Mouse (Mus musculus): Measurements from ENCODE around the gene Atp6v1e2.

Atp6v1e2 gene

GRCm38 (mm10) chr17:86964502-86964901, 16.8 kb upstream of the Atp6v1e2 start:
- DNase-seq (ENCODE audit: low spot score), result peak; percentile 54

GRCm38 (mm10) chr17:86964041-86964440, 16.3 kb upstream of the Atp6v1e2 start:
- no peak for DNase-seq (ENCODE audit: low spot score)

- no peak for DNase-seq (ENCODE audit: low spot score)
These were observed 15.8 kb upstream of the Atp6v1e2 start for GRCm38 (mm10) chr17:86963586-86963902.

GRCm38 (mm10) chr17:86962894-86963585, 15.3 kb upstream of the Atp6v1e2 start, which contains the start of gene Rhoq:
Gene Rhoq, plus strand, starts transcription at chr17:86963082.
- peak; percentile 73 for DNase-seq (ENCODE audit: low spot score)

- peak; percentile 74 for DNase-seq (ENCODE audit: low spot score)
These were observed 14.7 kb upstream of the Atp6v1e2 start for GRCm38 (mm10) chr17:86962297-86962893.

GRCm38 (mm10) chr17:86961301-86961841, 13.7 kb upstream of the Atp6v1e2 start:
- DNase-seq (ENCODE audit: low spot score), result no peak

- no peak for DNase-seq (ENCODE audit: low spot score)
These were observed 10.3 kb upstream of the Atp6v1e2 start for GRCm38 (mm10) chr17:86957968-86958367.

GRCm38 (mm10) chr17:86957239-86957638, 9.5 kb upstream of the Atp6v1e2 start:
- DNase-seq (ENCODE audit: low spot score), result no peak

GRCm38 (mm10) chr17:86948801-86949200, 1.1 kb upstream of the Atp6v1e2 start:
- DNase-seq (ENCODE audit: low spot score), result no peak

- DNase-seq (ENCODE audit: low spot score), result no peak
These were observed 1.6 kb downstream of the Atp6v1e2 start for GRCm38 (mm10) chr17:86946078-86946477.

- no peak for DNase-seq (ENCODE audit: low spot score)
These were observed 4.5 kb downstream of the Atp6v1e2 start for GRCm38 (mm10) chr17:86943158-86943557.

- DNase-seq (ENCODE audit: low spot score), result no peak
These were observed 5.6 kb downstream of the Atp6v1e2 start for GRCm38 (mm10) chr17:86942112-86942511.

- DNase-seq (ENCODE audit: low spot score), result no peak
These were observed 9.0 kb downstream of the Atp6v1e2 start for GRCm38 (mm10) chr17:86938683-86939082.

GRCm38 (mm10) chr17:86937497-86938155, 10.1 kb downstream of the Atp6v1e2 start:
- peak; percentile 60 for DNase-seq (ENCODE audit: low spot score)

GRCm38 (mm10) chr17:86937064-86937463, 10.6 kb downstream of the Atp6v1e2 start:
- no peak for DNase-seq (ENCODE audit: low spot score)

GRCm38 (mm10) chr17:86932896-86933295, 14.8 kb downstream of the Atp6v1e2 start:
- no peak for DNase-seq (ENCODE audit: low spot score)

- no peak for DNase-seq (ENCODE audit: low spot score)
These were observed 17.7 kb downstream of the Atp6v1e2 start for GRCm38 (mm10) chr17:86929981-86930380.

- no peak for DNase-seq (ENCODE audit: low spot score)
These were observed 18.3 kb downstream of the Atp6v1e2 start for GRCm38 (mm10) chr17:86929355-86929754.

- no peak for DNase-seq (ENCODE audit: low spot score)
These were observed 20.9 kb downstream of the Atp6v1e2 start for GRCm38 (mm10) chr17:86926836-86927235.

GRCm38 (mm10) chr17:86924679-86925078, 23.0 kb downstream of the Atp6v1e2 start:
- no peak for DNase-seq (ENCODE audit: low spot score)

GRCm38 (mm10) chr17:86919729-86920128, 28.0 kb downstream of the Atp6v1e2 start:
- DNase-seq (ENCODE audit: low spot score), result no peak

- DNase-seq (ENCODE audit: low spot score), result no peak
These were observed 28.9 kb downstream of the Atp6v1e2 start for GRCm38 (mm10) chr17:86918786-86919185.

GRCm38 (mm10) chr17:86917048-86917447, 30.6 kb downstream of the Atp6v1e2 start, which contains the start of gene Tmem247:
Gene Tmem247, plus strand, starts transcription at chr17:86917348.
- DNase-seq (ENCODE audit: low spot score), result no peak
